Mouse (Mus musculus): ENCODE data around the gene Cd46.

Cd46 gene

DNA sequence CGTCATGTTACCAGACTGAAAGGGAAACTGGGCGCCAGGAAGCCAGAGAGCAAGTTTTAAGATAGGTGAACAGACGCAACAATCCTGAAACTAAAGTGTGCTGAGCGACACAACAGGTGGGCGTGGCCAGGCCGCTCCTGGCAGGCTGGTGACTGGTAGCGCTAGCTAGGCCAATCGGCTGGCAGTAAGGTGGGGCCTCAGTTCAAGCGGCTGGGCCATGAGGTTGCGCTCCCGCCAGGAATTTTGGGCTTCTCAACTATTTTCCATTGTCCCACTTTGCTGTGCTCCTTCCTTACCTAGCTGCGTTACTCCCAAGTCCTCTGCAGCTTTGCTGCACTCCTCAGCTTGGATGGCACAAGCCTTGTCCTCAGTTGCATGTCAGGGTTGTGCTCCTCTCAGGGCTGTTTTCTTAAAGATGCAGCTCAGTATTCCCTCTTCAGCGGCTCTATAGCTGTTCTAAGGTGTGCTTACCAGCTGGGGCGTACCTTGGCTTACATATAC is at the start of gene Cd46:
Cd46 (minus strand) TSS at position 30 of the 501 bp plus-strand sequence.
- DNase-seq (ENCODE audit: low read depth, low spot score): no peak

DNA sequence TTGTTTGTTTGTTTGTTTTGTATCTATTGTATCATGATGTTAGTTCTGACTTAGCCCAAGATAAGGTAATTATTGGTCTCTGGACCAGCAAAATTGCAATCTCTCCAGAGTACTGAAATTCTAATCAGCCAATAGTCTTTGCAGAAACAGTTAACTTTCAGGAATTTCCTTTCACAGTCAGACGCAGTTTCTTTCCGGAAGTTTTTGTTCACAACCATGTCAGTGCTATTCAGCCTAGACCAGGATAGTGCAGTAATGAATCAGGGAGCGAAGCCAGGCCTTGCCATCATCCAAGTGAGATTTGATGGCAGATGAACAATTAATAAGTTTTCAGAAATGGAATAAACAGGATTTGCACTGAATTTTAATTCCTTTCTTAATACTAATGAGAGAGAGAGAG is 40.0 kb upstream of the Cd46 start:
- DNase-seq (ENCODE audit: low read depth, low spot score): no peak

DNA sequence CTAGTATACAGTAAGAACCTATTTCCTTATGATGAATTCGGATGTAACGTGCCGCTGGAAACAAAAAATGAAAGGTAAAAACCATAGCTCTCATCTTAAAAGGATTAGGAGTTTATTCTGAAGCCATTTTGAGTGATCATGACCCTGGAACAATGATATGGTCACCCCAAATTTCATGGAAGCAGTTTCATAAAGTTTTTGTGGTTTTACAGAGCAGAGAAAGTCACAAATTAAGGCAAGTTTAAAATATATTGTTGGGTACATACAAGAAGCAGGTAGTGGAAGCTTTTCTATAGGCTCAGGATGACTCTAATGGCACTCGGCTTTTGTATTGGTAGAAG is 39.6 kb upstream of the Cd46 start:
- DNase-seq (ENCODE audit: low read depth, low spot score): no peak

DNA sequence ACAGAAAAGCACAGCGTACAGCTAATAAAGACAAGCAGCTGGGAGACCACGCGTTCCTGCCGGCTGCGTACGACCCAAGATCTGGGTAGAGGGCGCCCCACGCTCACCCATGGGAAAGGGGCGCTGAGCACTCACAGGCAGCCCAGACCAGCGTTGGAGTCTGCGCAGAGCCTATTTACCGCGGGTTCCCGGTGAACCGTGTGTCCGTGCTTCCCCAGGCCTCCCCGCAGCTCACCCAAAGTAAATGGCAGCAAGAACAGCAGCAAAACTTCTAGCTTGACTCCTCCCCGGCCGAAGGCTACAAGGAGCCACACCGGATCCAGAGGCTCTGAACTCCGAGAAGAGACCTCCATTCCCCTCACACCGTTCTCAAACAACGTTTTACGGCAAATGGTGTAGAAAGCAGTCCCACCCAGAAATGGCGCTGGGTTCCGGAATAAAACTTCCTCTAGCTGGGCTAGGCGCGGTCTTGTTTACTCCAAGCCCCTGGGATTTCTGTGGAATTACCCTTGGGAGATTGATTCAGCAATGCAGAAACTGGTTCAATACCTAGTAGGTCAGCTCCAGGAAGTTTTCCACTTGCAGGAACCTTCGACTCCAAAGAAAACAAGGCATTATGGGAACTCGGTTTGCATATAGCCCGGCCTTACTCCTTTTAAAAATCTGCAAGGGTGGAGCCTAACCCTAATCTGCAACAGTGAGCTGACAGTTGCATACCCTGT is 39.1 kb upstream of the Cd46 start, which contains the start of gene Cr1l:
Cr1l (minus strand) TSS at position 634 of the 722 bp plus-strand sequence.
- DNase-seq (ENCODE audit: low read depth, low spot score): peak; percentile 84

DNA sequence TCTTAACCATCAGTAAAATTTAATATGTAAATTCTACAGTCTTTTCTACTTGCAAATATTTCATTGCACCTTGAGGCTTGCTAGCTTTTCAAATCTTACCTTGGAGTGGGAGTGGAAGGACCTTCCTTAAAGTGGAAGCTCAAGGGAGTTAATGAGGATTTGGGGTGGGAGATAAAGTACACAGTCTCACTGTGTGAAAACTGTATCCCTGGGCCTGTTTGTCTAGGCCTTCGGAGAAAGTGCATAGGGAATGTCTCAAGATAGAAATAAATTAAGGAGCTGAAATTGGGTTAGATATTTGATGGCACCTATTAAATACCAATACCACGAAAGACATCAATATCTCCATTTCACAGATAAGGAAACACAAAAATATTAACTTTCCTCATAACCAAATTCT is 38.4 kb upstream of the Cd46 start:
- no peak for DNase-seq (ENCODE audit: low read depth, low spot score)

DNA sequence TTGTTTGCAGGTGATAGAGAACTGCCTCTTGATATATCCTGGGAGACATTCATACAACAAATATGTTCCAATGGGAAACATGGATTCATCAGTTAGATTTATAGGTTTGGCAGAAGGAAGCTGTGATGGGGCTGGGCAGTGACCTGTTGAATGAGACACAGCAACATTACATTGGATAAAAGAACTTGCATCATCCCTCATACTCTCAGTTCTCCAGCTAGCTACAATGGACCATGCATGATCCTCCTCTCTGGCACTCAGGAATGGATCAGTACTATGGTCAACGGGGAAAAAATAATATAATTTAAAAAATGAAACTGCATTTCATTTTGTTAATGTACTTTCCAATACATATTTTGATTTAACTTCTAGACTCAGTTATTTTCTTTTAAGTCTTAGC is 37.8 kb upstream of the Cd46 start:
- no peak for DNase-seq (ENCODE audit: low read depth, low spot score)

DNA sequence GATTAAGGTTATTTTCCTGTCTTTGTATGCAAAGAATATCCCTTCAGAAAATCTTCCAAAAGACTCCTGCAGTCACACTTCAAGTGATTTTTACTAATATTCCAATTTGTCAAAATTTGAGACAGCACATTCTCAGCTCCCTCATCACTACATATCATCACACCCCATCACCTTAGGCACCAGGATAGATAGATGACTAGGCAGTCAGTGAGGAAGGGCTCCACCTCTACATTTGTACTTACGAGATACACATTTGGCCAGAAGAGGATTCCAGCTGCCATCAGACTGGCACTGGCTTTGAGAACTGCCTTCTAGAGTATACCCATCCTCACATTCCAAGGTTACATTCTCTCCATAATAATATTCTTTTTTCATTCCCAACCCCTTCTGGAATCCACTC is 22.4 kb upstream of the Cd46 start:
- no peak for DNase-seq (ENCODE audit: low read depth, low spot score)

DNA sequence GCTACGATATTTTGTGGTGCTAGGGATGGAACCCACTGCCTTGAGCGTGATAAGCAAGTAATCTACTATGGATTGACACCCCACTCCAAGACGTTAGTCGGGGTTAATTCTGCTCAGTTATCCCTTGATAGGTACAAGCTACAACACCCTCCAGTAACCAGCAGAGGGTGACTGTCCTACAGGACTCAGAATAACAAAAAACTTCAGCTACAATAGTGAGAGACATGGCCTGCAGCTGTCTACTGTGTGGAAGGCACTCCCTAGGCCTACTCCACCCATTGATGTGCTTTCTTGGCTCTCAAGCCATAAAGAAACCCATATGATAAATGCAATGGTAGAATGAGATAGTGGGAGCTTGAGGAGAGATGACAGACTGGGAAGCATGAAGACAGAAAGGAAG is 21.6 kb upstream of the Cd46 start:
- no peak for DNase-seq (ENCODE audit: low read depth, low spot score)

DNA sequence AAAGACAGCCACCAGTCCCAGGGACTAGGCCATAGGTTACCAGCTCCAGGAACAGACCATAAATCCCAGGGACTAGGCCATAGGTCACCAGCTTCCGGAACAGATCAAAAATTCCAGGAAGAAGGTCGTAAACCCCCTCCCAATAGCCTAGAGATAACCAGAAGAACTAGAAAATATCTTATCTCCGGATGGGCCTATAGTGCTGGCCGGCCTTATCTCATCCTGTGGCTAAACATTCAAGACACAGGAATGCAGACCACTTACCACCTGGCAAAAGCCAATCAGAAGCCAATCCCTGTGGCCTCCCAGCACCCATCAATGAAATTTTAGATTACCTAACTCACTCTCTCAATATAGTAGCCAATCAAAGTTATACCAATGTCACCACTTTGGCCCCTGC is 8.6 kb upstream of the Cd46 start:
- no peak for DNase-seq (ENCODE audit: low read depth, low spot score)

DNA sequence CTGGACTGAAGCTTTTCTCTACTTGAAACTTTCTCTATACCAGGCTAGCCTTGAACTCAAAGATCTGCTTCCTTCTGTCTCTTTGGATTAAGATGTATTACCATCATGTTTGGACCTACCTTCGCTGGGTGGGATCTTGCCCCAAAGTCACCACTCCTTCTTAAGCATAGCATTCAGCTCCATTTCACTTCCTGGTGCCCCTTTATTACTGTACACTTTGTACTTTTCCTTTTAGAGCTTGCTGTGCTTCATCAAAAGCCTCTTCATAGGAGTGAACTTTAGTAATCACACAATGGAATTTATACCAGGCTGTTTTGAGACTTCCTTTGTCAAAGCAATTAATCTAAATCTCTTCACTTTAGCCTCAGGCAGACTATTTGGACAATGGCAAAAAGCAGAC is 6.0 kb upstream of the Cd46 start:
- no peak for DNase-seq (ENCODE audit: low read depth, low spot score)

DNA sequence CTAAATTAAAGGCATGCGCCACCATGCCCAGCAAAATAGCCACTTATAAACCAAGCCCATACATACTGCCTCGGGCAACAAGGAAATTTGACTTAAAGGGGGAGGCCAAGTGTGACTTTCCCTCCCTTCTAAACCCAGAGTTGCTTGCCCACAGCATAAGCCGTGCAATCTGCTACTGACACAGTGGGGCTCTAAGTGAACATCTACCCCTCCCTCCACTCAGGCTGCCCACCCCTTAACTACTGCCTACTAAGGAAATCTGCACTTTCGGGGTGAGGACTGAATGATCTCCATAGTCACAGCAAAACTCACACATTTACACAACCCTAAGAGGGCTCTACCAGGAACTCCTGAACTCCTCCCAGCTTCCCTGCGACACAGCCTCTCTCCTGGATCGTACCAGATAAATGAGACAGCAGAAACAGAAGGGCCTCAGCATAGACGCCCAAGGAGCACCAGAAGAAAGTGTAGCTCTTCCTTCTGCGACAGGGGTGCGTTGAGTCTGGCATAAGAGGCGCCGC is 290 bp downstream of the Cd46 start:
- no peak for DNase-seq (ENCODE audit: low read depth, low spot score)

DNA sequence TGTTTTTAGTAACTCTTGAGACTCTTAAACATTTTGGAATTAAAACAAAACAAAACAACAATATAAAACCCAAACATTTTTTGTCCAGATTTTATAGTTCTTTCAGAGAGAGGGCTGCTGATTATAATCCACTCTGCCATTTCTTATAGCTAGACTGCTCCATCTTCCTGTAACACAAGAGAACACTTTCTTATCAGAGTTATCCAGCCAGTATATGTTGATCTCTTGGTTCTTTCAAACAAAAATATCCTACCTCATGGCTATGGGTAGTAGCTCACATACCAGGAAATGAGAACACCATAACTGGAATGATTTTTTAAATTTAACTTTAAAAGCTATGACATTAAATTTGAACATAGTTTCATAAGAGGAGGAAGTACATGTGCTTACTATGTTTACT is 9.9 kb downstream of the Cd46 start:
- no peak for DNase-seq (ENCODE audit: low read depth, low spot score)

DNA sequence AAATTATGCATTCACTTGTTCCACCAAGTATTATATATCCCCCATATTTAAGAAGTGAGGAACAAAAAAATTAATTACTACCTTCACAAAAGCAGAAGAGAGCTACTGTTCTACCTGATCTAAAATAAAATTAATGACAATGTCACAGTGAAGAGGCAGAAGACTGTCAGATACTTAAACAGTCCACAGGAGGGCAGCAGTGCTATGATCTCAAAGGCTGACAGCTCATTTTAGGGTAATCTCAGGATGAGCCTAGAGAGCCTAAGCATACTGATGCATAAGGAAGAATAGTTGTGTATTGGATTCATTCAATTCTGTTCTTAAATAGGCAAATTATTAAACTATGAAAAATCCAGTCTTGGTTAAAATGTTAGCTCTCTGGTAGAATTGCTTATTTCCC is 51.6 kb downstream of the Cd46 start:
- DNase-seq (ENCODE audit: low read depth, low spot score): no peak

DNA sequence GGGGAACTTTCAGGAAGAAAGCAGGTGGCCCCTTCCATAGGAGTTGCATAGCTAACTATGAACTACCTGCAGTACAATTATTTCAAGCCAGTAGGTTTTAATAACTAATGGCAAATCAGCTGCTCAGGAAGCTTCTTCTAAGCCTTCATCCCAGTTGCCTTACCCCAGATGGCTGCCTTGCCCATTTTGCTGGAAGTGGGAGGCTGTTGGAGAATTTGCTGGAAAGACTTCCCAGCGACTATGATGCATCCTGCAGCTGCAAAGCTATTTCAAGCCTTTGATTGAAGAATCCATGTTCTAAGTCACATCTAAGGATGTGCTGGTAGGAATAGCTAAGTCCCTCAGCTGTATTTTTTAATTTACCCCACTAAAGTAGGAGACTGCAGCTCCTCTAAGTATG is 53.7 kb downstream of the Cd46 start:
- DNase-seq (ENCODE audit: low read depth, low spot score): no peak

DNA sequence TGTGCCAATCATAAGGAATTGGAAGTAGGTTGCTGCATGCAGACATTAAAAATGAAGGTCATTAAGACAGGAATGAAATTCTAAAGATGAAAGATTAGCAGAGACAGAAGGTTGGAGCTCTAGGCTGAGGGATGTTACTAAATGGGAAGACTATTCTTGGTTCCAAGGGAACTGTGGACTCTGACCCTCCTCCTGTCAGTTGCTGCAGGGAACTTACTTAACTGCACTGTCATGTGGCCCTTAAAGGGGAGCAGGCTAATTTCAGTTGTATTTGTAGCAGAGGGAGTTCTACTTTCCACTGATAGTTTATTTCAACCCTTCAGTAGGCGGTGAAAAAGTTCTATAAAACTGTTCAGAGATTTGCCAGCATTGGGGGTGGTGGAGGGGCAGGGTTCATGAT is 54.1 kb downstream of the Cd46 start:
- DNase-seq (ENCODE audit: low read depth, low spot score): no peak

DNA sequence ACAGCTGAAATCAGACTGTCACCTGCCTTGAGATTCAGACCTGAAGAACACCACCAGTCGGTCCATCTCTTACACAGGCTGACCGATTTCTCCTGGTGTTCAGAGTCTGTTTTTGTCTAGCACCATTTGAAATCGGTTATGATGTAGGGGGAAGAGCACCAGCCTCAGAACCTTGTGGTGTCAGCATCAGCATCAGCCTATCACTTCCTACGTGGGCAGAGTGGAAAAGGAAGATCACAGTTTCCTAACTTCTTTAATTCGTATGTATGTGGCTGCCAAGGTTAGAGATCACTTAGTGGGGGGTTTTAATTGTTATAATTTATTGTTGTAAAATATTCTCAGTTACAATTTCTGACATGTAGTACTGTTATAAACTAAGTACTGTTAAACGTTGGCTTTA is 54.6 kb downstream of the Cd46 start:
- DNase-seq (ENCODE audit: low read depth, low spot score): no peak

DNA sequence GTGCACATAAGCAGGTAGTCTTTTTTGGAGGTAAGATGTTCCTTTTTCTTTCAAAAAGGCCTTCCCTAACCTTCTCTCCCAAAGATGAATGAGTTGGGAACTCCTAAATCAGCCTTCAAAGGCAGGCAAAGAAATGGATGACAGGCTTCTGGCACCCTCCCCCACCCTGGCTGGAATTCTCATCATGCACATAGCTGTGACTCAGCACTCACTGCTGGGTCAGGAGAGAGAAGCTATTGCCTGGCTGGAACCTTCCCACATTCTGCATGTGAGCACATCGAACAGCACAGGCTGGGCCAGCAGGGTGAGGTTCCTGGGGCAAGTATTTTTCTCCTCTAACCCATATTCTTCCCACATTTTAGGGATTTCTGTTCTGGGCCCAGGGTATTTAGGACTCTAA is 58.1 kb downstream of the Cd46 start:
- no peak for DNase-seq (ENCODE audit: low read depth, low spot score)

DNA sequence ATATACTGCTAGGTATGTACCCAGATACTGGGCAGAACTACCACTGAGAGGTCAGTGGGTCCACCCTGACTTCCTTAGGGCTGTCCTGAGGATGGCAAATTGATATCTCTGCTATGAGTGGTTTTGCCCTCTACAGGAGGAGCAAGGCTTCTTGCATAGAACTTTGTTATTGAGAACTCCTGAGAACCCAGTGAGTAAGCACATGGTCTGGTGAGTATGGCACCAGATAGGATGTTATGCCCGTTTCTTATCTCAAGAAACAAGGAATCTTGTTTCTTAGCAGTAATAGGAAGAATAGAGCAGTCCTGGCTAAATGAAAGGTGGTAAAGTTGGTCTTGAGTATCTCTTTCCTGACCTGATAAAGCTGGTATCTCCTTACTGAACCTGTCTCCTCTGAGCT is 59.3 kb downstream of the Cd46 start:
- no peak for DNase-seq (ENCODE audit: low read depth, low spot score)

DNA sequence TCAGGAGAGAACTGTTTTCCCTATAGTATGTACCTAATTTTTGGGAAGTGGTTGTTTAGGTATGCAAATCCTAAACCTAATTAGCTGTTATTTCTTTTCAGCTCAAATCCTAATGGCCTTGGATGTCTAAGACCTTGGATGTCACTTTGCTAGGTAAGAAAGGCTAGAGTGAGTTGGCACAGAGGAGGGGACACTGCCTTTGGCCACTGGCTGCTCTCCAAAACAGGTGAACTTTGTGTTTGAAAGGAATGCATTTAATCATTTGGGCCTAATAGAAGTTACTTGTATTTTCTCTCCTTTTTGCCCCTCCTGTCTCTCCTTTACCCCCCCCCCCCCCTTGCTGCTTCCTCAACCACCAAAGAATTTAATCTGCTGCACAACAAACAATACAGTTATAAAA is 60.3 kb downstream of the Cd46 start:
- no peak for DNase-seq (ENCODE audit: low read depth, low spot score)

DNA sequence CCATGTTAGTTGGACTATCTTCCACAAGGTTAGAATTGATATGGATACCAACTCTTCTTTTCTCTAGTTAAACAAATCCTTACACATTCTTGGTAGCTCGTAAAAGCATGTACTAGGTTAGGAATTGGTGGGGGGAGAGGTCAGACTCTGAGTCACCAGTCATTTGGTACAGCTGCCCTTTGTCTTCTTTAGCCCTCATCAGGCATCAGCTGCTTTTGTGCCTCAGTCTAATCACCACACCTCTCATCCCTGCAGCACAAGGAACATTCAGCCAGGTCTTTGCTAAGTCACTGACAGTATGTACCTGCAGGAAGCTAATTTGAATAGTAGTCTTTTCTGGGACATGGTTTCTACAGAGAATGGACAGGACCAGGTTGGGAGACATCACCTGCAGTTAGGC is 64.5 kb downstream of the Cd46 start:
- DNase-seq (ENCODE audit: low read depth, low spot score): no peak

DNA sequence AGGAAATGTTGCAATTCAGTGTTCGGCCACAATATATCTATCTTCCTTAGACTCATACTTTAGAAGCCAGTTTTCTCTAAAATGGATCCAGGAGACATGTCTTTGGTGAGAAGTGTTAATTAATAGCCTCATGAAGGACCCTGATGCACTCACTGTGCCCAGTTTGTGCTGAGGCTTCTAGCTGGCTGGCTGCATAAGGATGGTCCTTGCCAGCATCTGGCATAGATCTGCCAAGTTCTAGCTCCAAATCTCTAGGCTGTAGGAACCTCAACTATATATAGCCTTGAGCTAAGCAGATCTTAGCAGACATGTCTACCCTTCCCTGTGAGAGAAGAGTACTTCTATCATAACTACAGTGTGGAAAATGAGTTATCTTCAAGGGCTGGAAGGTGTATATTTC is 68.2 kb downstream of the Cd46 start:
- no peak for DNase-seq (ENCODE audit: low read depth, low spot score)

DNA sequence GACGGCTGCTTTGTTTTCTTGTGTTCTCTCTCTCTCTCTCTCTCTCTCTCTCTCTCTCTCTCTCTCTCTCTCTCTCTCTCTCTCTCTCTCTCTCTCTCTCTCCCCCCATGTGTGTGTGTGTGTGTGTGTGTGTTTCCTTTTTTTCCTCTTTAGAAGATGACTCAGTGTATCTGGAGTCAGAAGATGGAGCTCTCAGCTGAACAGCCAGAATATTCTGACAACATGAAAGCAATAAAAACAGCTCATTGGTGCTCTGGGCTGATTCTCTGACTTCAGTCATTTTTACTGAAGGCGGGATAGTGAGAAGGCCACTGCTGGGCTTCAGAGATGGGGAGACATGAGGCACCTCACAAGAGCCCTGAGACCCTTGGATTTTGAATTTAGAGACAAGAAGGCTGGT is 70.2 kb downstream of the Cd46 start:
- no peak for DNase-seq (ENCODE audit: low read depth, low spot score)

DNA sequence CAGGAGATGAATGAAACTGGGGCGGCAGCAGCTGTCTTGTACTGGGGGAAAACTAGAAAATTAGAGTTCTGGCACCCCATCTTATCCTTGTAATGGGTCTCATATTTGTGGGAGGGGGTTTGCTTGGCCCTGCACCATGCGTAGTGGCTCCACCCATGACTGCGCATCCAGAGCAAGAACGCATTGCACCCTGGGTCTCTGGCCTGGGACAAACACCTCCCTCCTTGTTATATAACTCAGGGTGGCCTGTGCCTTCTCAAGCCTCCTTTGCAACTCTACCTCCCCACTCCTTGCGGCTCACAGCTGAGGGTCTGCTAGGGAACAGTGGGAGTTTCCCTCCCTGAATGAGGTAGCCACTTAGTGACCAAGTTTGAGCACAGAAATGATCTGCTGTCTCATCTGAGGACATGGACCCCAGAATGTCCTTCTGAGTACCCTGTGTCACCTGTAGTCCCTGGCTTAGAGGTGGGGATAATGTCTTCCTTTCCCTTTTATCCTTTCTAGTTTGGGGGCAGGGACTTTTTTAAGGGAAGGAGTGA is 72.9 kb downstream of the Cd46 start:
- no peak for DNase-seq (ENCODE audit: low read depth, low spot score)
